Mouse (Mus musculus): Measurements from ENCODE around the gene Hbs1l.

The Hbs1l gene

DNA sequence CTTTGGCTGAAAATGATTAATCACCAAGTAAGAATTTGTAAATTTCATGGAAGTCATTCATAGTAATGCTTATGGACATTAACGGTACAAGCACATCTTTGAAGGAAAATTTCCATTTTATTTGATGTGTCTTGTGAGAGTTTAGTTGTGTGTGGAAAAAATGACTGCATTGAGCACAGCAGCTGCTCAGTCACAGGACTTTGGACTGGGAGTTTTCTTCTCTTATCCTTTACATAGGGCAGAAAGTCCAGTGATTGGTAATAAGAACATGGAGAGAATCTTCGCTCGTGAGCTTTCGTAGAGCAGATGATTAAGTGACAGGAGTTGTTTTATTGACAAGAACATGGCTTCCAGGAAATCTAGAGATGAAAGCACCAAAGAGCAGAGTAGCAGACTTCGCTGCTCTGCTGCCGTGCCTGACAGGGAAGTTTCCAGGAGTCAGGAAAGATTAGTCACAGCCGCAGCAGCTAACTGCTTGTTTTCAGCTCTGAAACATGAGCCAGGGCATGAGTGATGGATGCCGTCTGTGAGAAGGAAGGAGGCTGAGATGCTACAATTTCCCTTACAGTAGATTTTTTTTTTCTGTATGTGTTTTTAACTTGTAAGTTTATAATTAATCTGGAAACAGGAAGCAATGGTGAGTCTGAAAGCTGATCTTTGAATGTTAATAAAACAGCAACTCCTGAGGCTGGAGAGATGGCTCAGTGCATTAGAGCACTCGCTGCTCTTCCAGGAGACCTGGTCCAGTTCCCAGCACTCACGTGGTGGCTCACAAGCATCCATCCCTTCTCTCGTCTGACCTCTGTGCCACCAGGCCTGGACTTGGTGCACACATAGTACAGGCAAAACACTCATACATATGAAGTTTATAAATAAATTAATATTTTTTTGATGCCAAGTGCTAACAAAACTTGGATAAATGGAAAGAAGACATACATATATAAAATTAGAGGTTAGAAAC, 9.2 kb downstream of the Hbs1l start:
- DNase-seq (ENCODE audit: low spot score) = no peak

DNA sequence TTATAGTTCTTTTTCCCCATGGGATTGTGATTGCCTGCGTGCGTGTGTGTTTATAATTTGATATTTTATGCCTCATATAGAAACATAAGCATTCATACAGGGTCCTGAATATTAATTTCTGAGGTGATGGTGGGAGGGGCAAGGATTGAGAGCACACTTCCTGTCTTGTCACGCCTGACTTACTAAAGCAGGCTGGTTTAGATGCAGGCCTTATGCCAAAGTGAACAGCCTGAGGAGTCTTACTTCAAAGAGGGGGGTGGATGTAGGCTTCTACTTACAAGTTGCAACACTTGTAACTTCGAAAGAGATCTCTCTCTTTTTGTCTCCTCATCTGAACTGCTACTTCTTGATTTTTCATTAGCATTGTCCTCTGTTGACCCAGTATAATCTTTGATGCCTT, 18.0 kb downstream of the Hbs1l start:
- no peak for DNase-seq (ENCODE audit: low spot score)

DNA sequence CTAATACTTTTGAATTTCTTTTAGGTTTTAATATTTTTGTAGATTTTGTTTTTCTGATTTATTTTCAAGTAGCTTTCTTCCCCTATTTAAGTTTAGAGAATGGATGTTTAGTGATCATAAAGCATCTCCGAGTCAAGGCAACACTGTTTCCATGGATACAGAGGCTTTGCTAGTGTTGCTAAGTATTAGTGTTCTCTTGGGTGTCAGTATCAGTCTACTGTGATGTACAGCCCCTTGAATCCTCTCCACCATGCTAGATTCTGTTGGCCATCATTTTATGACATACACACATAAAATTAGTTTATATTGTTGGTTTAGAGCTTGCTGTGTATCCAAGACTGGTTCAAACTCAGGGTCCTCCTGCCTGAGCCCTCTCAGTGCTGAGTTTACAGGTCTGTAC, 20.3 kb downstream of the Hbs1l start:
- no peak for DNase-seq (ENCODE audit: low spot score)

DNA sequence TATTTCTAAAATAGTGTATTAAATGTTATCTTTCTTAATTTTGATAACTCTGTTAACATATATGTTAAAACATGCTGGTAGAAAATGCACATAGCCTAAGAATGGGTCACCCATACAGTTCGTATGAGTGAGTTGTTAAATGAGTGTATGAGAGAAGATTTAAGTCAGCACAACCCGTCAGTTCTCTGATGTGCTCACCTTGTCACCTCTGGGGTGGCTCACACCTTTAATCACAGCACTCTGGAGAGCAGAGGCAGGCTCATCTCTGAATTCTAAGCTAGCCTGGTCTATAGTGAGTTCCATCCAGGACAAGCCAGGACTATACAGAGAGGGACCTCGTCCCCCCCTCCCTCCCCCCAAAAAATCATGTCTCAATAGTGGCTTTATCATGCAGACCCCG, 22.5 kb downstream of the Hbs1l start:
- no peak for DNase-seq (ENCODE audit: low spot score)

DNA sequence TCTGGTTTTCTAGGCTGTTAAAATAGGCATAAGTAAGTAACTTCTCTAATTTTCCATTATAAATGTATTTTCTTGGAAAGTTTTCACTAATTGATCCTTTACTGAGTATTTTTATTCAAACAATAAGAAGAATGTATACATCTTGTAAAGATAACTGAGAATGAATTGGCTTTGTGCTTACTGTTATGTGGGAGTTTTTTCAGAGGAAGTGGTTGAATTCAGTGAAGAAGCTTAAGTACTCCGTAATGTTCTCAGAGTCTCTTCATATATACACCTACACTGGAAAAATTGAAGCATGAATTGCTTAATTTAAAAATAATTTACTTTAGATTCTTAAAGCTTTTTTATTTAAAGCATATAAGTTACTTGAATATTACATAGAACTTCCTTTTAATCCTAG, 23.2 kb downstream of the Hbs1l start:
- no peak for DNase-seq (ENCODE audit: low spot score)

DNA sequence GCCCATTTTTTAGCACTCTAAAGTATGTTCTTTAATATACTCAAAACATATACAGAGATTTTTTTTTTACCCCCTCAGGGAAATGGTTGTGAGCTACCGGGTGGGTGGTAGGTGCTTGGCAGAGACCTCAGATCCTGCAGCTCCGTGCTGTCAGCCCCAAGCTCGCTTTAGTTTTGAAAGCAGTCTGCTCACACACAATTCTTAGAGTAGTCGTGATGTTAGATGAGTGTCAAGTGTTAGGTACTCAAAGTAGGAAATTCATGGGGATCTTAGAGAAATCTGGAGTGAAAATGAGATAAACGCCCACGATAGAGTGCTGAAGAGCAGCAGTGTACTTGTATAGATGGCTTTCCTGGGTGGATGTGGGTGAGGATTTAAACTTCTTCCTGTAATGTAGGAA, 24.8 kb downstream of the Hbs1l start:
- no peak for DNase-seq (ENCODE audit: low spot score)

DNA sequence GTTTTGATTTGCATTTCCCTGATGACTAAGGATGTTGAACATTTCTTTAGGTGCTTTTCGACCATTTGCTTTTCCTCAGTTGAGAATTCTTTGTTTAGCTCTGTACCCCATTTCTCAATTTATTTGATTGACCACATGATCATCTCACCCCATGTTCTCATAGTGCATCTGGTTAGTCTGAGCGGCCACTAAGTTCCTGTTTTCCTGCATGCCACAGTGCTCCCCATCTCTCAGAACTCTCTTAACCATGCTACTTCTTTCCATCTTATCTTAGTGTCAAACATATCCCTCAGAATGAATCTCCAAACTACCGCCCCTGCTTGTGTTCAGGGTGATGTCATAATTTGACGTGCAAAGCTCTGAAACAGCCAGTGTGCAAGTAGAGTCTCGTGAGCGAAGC, 30.6 kb downstream of the Hbs1l start:
- DNase-seq (ENCODE audit: low spot score) = no peak

DNA sequence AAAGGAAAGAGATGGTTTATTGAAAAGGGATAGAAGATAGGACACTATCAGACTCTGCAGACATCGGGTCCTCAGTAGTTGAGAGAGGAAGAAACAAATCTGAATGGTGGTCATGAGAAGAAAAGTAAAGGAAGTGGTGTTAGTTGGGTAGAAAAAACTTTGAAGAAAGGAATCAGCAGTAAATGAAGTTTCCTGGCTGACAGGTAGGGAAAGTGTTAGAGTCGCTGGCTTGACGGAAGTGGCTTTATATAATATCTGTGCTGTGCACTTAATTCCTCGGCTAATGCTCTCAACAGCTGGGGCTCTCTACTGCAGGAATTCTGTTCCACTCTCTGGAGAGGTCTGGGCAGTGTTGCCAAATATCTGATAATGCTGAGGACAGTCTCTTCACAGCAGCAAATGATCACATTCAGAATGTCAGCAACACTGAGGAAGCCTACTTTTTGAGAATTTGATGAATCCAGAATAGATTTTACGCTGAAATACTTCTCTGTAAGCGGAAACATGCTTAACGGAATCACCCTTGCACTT, 31.9 kb downstream of the Hbs1l start:
- DNase-seq (ENCODE audit: low spot score) = no peak

DNA sequence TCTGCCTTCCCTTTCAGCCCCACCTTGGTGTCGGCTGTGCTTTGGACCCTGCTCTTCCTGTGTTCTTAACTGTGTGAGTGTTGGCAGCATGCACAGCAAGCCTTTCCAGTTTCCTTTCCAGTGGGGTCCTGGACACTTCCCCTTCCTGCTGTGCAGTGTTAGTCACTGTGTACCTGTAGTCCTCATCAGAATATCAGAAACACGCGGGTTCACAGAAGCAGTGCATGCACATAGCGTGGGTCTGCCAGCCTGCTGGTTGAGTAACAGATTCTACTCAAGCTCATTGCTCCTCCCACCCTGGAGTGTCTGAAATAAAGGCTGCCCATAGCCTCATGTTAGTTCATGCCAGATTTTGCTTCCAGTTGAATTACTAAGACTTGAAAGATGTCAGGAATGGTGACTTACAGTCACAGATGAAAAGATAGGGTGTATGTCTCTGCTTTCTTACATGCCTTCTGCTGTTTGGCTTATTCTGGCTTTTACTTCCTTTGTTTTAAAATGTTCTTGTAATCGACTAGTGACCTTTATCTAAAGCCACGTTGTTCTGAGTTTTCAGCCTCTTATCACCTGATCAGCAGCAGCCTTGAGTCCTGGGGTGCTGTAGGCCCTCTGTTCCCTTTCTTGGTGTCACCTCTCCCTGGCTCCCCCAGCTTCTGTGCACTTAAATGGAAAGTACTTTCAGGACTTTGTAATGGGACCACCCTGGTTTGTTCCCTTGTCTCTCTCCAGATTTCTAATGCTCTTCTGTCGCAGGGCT, 38.7 kb downstream of the Hbs1l start:
- no peak for DNase-seq (ENCODE audit: low spot score)

DNA sequence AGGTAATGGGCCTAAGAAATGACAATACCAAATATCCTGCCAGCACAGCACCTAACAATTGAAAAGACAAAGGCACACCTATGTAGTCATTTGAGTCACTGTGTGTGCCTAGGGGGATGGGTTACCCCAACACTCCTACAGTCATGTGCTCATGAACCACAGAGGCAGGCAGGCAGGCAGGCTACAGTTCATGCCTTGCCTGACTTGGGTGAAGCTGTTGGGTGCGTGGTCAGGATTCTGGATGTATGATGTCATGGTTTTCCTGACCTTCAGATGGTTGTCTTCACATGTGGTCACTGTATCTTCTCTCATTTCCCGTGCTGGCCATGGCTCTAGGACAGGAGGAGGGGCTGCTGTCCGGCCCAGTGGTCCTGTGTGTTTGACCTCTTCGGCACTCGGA, 39.8 kb downstream of the Hbs1l start:
- DNase-seq (ENCODE audit: low spot score) = no peak

DNA sequence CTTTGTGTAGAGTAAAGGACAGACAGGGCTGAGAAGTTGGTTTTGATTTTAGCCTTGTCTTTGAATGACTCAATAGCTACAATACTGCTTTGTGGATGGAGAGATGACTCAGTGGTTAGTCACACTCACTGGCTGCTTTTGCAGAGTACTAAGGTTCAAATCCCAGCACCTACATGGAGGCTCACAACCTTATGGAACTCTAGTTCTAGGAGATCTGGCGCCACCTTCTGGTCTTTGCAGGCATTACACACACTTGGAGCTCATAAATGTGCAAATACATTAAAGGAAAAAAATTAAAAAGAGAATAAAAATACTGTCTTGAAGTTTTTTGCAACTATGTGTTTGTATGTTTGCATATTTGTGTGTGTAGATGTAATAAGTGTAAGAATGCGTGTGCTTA, 41.4 kb downstream of the Hbs1l start:
- DNase-seq (ENCODE audit: low spot score) = no peak

DNA sequence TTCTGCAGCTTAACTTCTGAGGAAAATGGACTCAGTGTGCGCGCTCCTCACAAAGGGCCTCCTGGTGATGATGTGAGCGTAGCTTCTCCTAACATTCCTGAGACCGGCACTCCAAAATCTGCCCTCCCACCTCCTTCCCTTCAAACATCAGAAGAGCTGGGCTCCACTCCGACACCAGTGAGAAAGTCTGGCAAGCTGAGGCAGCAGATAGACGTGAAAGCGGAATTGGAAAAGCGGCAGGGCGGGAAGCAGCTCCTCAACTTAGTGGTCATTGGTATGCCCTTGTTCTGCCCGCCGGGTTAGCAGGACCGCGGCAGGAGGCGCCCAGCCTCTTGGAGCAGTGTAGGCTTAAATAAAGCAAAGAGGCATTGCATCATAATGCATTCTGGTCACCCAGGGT, 45.9 kb downstream of the Hbs1l start:
- DNase-seq (ENCODE audit: low spot score) = no peak

DNA sequence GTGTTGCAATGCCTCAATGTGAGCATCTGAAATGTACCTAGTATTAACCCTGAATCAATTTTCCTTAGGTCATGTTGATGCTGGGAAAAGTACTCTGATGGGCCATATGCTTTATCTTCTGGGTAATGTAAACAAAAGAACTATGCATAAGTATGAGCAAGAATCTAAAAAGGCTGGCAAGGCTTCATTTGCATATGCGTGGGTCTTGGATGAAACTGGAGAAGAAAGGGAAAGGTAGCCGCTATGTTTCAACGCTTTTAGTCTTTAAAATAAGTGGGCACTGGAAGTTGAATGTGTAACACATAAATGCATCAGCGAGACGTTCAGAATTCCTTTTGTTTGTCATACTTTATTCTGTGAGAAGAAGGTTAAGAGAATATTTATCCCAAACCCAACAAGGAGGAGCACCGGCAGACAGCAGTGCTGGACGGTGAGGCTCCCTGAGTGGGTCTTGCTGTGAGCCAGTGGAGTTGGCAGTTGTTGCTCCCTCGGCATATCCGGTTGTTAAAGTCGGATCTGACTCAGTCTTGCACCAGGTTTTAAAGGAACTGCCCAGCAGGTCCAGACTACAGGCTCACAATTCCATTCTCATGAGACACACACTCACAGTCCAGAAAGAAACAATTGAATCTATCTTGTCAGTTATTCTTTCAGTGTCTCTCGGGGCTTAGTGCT, 46.7 kb downstream of the Hbs1l start:
- DNase-seq (ENCODE audit: low spot score) = no peak

DNA sequence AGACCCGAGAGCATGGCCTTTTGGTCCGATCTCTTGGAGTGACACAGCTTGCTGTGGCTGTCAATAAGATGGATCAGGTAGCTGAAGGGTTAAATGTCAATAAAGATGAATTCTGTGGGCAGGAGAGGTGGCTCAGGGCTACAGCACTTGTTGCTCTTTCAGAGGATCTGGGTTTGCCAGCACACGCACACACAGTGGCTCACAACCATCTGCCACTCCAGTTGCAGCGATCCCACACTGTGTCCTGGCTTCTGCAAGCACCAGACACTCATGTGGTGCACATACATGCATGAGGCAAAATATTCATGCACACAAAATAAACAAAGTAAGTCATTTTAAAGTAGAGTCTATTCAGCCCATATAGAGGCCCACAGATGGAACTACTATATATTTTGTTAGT, 51.6 kb downstream of the Hbs1l start:
- DNase-seq (ENCODE audit: low spot score) = peak; percentile 40

DNA sequence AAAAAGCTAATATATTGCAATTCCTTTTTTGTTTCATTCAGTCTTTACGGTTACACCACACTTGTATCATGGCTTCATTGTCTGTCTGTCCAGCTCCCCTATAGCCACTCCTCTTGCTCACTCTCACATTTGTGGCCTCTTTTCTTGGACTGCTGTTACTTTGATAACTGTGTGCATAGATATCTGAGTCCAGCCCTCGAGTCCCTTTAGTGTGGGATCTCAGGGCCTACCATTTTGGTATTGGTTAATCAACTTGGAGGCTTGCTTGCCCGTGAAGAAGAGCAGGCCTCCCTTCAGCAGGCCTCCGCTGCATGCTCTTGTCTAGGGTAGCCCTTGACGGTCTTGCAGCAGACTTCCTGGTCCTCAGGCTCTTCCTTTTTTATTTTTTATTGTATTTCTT, 53.7 kb downstream of the Hbs1l start:
- DNase-seq (ENCODE audit: low spot score) = no peak

DNA sequence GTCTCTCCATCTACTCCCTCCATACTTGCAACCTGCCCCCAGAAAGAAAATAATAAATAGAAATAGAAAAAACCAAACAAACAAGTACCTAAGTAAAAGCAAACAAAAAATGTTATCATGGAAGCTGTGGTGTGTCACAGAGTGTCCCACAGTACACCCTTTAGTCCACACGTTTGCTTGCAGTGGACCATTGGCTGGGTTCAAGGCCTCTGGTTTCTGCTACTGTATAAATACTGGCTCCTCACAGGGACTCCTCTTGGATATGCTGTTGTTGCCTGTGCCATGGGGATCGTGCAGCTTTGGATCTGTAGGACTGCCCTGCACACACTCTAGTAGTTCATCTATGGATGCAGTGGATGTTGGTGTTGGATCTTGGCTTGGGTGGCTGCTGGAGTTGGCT, 54.2 kb downstream of the Hbs1l start:
- DNase-seq (ENCODE audit: low spot score) = no peak

DNA sequence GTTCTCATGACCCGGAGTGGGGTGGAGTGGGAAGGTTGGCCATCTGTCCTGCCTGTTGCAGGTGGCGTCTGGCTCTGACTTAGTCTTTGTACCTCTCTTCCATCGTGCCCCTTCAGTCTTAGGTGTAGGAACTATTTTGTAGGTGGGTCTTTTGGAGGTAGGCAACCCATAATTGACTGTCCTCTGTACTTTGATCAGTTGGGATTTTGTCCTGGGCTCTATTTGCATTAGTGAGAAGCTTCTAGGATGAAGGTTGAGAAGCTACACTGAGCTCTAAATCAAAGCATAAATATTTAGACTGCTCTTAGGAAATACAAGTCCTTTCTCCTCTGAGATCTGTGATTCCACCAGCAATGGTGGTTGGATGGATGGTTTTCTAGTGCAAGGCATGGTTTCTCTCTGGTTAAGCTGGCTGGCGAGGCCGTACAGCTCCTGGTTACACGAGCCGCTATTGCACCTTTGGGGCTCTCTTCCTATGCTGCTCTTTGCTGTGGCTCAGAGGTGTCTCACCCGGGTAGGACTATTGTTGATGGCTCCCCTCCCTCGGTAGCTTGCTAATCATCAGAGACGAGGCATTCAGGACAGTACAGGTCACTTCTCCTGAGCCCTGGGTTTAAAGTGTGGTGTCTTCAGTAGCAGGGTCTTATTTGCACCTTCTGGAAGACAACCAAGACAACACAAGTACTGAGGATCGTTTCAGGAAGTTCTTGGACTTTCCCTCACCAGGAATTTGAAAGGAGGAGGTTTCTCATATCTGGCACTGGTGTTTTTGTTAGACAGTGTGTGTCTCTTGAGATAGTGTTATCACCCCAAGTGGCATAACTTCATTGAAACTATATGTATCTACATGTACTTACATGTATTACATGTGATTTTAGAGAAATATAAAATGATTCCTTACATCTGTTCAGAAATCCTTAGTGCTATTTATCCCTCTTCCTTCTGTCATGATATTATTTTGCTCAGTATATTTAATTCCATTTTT, 55.0 kb downstream of the Hbs1l start:
- no peak for DNase-seq (ENCODE audit: low spot score)

DNA sequence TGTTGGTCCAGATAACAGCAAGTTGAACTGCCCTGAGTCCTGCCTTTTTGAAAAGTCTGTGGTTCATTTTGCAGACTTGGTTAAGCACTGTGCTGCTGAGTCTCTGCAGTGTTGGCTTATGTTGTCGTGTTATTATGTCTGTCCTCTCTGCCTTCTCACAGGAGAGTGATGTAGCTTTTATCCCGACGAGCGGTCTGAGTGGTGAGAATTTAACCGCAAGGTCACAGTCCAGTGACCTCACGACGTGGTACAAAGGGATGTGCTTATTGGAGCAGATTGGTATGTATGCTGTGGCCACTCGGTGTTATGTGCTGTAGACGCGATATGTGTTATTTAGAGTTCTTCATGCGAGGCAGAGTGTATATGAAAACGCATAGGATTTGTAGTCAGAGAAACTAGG, 56.0 kb downstream of the Hbs1l start:
- no peak for DNase-seq (ENCODE audit: low spot score)

DNA sequence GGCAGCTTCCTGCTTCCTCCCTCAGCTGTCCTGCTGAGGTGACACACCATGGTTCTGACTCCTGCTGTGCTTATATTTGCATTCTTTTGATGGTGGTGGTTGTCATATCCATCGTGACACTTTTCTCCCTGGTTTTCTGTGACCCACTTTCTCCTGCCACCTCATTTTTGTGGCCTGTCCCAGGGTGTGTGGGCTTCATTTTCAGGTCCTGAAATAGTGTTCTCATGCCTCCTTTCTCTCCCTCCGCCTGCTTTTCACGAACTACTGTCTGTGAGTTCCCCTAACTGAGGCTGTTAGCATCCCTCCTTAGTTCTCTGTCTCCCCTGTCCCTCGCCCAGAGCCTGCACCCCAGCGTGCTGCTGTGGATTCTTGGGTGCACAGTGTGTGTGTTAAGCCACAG, 58.1 kb downstream of the Hbs1l start:
- DNase-seq (ENCODE audit: low spot score) = no peak

DNA sequence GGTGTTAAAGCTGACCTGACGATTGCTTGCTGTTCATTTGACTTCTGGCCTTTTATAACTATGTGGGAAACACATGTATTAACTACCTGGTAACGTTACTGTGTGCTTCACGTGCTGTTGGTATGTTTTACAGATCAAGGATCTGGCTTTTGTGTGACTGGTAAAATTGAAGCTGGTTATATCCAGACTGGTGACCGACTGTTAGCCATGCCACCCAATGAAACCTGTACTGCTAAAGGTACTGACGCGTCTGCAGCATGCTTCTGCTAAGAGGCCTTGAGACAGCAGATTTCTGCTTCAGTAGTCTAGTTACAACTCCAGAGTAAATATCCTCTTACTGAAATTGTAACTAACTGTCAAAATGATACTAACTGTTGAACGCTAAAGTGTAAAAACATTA, 58.7 kb downstream of the Hbs1l start:
- DNase-seq (ENCODE audit: low spot score) = no peak

DNA sequence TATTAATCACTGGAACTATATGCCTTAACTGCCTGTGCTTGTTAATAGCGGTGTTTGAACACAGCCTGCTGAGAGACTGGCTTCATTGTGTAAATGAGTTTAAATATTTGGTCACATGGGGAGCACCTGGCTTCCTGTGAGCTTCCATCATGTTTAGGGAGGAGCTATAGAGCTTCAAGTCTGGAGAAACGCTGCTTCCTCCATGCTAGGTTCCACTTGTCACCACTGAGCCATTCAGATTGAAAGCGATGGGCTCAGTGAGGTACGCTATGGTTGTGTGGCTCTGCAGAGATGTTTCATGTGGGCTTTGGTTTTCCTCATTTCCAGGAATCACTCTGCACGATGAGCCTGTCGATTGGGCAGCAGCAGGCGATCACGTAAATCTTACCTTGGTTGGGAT, 62.2 kb downstream of the Hbs1l start:
- DNase-seq (ENCODE audit: low spot score) = no peak

Measured in layer of hippocampus, adult 11-12 months (tissue).